Mouse (Mus musculus) spleen, adult 18-20 months (tissue): ENCODE results near the gene Inpp5e.

Experiments
- DNase-seq, 2 experiments: peaks; one replicate each; pipeline ENCODE4 v3.0.0; 2022; ENCODE audit warnings: mixed read lengths in 2 of 2

The Inpp5e gene

GRCm38 (mm10) chr2:26408515-26409356 lies at the start of gene Inpp5e:
TSS of gene Inpp5e (minus strand) at chr2:26409203.
- DNase-seq = peak; percentile 91 to 99

DNA sequence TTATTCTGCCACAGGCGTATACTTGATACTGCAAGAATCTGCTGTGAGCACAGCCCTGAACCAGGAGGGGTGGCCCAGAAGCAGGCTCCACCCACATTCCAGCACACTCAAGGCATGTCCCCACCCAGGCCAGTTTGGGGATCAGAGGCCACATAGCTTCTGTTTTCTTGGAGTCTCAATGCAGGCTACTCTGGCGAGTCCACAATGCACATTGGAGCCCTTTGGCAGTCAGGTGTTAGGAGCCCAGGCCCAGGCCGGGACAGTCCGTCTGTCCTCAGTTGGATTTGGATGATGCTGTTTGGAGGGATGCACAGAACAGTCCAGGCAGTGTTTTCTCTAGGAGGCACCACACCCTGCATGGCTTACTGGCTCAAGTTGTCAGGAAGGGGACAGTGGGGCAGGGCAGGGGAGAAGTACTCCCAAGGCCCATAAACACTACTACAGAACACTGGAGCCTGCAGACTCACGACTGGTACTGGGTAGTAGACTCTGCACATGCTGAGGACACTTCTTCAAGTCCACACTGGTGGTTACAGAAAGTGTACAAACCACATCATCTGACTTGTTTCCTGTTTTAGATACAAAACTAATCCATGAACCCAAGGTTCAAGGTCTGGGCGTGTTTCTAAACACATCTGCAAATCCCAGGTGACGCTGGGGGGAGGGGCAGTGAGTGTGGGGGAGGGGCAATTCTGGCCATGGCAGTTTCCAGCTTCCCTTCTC lies 49.6 kb upstream of the Inpp5e start:
- DNase-seq = no peak

DNA sequence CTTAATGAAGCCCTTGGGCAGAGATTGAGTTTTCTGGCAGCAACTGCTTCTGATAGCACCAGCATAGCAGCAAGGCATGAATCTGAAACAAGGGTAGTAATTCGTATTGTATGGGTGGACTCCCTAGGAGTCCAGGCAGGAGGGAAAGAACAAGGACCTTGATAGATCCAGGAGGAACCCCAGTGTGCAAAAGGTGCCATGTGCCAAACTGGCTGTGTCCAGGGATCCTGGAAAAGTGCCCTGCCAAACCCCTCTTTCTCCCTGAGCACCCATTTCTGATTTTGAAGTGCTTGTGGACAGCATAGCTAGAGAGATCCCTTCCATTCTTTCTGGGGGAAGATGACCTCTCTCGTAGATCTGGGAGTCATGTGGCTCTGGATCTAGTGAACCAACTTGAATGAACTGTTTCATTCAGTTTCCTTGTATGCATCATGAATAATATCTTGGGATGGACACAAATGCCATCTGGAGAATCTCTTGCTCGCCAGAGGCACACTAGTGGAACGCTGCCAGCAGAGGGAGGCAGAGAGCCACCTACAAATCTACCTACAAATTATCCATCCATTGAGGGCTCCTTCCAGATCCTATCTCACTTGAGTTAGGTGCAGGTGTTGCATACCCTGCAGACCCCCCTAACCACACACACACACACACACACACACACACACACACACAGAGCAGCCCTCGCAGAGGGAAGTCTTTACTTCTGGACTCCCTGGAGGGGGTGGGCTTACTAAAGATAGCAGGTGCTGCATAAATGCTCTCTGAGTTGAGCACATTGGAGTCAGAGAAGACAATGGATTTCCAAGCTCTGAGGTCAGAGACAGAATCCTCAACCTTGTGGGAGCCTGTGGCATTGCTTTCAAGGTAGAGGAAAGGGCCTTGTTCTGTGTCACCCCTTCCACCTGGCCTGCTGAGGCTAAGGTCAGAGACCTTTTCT lies 40.4 kb upstream of the Inpp5e start:
- DNase-seq = peak; percentile 51 to 81

GRCm38 (mm10) chr2:26447451-26447850 lies 38.4 kb upstream of the Inpp5e start:
- no peak for DNase-seq

GRCm38 (mm10) chr2:26446671-26447070 lies 37.7 kb upstream of the Inpp5e start:
- no peak for DNase-seq

GRCm38 (mm10) chr2:26445666-26446445 lies 36.9 kb upstream of the Inpp5e start:
- peak in 1 of 2 experiments; percentile 86 for DNase-seq

DNA sequence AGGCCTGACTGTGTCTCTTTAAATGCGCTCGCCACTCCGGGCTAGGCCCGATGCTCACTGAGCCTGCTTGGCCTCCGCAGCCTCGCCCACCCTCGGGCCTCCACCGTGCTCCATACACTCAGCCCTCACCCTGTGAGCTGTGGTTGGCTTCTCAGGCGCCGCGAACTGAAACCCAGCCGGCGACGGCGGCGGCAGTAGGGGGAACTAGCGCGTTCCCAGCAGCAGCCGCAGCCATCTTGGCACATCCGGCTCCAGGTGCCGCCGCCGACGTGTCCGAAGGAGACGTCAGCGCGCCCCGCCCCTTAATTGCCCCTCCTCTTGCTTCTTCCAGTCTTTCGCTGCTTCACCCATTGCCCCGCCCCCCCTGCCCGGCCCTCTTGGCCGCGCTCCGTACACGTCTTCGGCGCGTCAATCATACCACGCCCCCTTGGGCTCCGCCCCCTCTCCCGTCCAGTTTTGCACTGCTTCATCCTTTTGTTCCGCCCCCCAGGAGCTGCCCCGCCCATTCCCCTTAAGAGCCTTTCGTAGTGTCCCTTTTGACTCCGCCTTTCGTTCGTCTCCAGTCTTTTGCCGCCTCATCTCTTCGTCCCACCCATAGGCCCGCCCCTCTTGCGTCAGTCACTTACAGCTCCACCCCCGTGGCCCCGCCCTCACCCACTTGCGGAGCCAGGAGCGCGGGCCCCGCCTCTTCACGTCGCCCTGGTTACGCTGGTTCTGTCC lies 36.1 kb upstream of the Inpp5e start, which contains the start of gene Sec16a:
TSS of gene Sec16a (minus strand) at position 271 of the 720 bp plus-strand sequence.
- peak; percentile 100 for DNase-seq

DNA sequence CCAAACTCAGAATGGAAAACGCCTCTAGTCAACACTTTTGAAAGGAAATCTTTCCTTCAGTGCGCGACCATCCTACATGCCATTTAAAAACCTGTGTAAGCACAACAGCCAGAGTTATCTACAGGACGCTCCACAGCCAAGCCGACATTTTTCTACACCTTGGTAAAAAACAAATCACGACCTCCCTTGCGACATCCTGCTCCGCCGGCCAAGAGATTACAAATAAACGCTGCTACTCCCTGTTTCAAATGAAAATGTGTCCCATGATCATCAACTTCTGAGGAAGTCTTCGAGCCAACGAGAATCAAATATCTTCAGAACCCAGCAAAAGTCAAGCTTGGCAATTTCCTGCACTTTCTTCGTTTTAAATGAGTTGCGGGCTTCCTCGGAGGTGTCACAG lies 35.4 kb upstream of the Inpp5e start:
- DNase-seq = no peak

DNA sequence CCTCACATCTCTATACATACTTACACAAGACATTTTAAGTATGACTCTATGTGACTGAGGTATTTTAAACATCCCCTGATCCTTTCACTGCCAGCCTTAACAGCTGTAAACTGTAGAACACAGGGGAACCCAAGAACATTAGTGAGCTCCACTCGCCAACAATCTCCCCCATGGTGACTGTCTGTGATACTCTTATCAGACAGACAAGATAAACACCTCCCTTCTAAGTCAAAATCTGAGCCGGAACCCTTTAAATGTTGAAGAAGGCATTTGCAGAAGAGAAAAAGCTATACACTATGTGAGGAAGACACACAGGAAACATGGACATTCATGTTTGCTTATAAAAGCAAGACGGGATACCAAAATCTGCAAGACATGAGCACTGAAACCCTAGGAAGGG lies 34.9 kb upstream of the Inpp5e start:
- DNase-seq = no peak

- no peak for DNase-seq
These were observed 33.8 kb upstream of the Inpp5e start for GRCm38 (mm10) chr2:26442843-26443242.

DNA sequence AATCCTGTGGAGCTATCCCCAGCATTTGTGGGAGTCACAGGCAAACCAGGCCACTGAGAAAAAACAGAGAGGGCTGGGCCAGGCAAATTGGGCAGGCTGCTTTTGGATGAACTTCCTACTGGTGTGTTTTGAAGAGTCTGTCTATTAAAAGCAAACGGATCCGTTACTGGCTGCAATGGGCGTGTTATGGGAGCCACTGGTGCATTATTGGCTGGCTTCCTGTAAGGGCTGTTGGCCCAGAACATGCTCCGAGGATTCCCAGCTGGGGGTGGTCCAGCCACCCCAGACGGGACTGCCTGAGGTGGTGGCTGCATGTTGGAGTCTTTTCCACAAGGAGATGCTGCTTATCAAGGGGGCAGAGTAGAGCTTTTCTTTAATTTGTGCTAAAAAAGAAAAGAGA lies 32.7 kb upstream of the Inpp5e start:
- no peak for DNase-seq

- no peak for DNase-seq
These were observed 32.3 kb upstream of the Inpp5e start for GRCm38 (mm10) chr2:26441261-26441660.

DNA sequence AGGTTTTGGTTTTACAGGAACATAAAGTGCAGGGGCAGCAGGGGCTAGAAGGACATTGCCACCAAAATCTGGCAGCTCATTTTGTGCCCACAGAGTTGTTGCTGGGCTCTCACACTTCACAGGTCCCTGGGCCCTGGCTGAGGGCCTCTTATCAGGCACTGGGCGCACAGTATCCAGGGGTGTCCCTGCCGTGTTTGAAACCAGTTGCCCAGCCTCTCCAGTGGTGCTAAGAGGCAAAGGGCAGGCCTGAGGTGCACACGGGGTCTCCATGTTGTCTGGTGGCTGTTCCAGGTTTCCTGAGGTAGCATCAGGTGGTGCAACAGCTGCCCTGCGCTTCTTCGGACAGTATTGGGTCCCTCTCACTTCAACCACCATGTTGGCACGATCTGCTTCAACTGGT lies 30.7 kb upstream of the Inpp5e start:
- DNase-seq = no peak

GRCm38 (mm10) chr2:26438373-26438772 lies 29.4 kb upstream of the Inpp5e start:
- no peak for DNase-seq

DNA sequence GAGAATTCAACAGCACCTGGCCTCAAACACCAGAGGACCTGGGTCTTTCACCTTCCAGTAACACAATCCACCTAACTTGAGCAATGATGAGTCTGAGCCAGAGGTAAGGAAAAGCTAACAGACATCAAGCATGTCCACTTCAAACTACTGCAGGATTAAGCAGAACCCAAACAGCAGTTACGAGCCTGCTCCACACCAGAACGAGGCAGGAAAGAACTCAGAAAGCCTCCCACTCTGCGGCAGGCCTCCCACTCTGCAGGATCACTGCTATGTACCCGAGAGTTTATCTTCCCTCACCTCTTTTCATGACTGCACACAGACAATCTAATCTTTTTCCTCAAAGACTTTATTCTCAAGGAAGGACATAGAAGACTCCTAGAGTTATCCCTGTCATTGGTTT lies 28.2 kb upstream of the Inpp5e start:
- DNase-seq = no peak

DNA sequence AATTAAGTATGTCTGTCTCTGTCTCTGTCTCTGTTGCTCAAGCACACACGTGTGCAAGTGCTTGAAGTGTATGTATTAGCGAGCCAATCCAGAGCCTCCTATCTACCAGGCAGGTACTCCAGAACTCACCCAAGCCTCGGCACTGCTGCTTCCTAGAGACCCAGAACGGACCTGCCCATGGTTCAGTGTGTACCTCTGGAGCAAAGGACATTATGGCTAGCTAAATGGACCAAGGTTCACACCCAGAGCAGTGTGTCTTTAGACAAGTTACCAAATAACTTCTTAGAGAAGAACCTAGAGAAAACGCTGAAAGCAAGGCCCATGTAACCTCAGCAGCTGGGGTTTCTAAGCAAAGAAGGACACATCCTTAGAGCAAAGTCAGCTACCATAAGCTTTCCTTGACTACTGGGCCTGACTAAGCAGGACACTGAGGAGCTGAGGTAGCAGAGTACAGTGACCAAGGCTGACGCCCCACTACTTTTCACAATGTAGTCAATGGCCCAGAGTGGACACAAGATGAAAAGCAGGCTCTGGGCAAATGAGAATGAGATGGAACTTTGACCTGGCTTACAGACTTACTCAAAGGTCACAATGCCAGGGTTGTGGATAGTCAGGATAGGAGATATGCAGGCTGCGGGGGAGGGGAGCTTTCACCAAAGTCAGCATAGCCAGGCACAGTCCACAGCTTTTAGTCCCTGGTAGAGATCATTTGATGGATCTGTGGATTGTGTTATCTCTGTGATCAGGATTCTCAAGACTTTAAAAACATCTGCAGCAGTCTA lies 26.0 kb upstream of the Inpp5e start:
- DNase-seq = no peak

- DNase-seq = no peak
These were observed 20.8 kb upstream of the Inpp5e start for GRCm38 (mm10) chr2:26429851-26430250.

DNA sequence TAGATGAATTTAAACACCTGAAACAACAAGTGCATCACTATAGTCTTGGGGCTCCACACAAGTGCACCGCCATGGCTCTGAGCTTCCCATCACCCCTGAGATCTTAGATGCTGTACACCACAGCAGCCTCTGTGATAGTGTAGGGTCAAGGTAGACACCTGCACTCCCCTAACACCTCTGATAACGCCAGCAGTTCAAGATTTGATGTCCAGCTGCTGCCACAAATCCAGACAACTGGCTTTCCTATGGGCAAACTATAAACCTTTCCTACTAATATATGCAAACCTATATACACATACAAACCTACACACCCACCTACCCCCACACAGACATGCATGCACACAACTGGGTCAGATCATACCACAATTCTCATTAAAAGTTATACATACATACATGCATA lies 15.5 kb upstream of the Inpp5e start:
- no peak for DNase-seq

- DNase-seq = no peak
These were observed 14.1 kb upstream of the Inpp5e start for GRCm38 (mm10) chr2:26423086-26423485.

DNA sequence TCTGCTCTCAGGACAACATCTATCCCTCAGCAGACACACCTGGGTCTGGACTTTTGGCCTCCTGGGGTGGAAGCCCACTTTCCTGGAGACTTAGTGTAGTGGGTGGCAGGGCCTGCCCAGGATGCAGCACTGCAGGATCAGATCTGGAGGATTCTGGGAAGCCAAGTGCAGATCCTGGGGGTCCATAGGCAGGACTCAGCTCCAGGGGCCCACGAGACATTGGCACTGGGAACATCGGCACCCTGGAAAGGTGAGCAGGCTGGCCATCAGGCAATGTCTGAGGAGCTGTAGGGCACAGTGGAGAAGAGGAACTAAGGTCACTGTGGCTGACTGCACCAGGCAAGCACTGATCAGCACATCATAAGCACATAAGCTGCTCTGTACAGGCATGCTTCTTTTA lies 13.0 kb upstream of the Inpp5e start:
- DNase-seq = no peak

GRCm38 (mm10) chr2:26418120-26418519 lies 9.1 kb upstream of the Inpp5e start:
- DNase-seq = no peak
